Mouse (Mus musculus) MEL (cell line): ENCODE measurements at regions not wholly inside any gene's neighbourhood (a gene's known extent, or its start where the extent isn't known, plus 50 kb on each side); places are given as distances from the start of the nearest gene placed in this dataset.

Experiments used
- DNase-seq: peaks from one replicate; pipeline ENCODE4 v3.0.0; 2011; ENCODE audit warnings: low read depth, low spot score
- H3K27ac ChIP-seq: 2 replicates; pipeline ENCODE4 v1.5.1; 2012; ENCODE audit warnings: low read depth, mild to moderate bottlenecking, control low read depth, low read length, moderate library complexity; ENCODE audit not compliant: control insufficient read depth
- H3K27me3 ChIP-seq, 2 experiments: fragments of 150-350 bp in 1 of 2; sonication (generic) in 1 of 2; 2 replicates each; pipeline ENCODE4 v1.6.1; 2012; ENCODE audit warnings: low read length in 2 of 2, mild to moderate bottlenecking in 2 of 2, improper control_type of control experiment in 1 of 2, moderate library complexity in 1 of 2; ENCODE audit not compliant: insufficient read depth in 2 of 2, control insufficient read depth in 1 of 2
- H3K36me3 ChIP-seq, 2 experiments: 2 replicates each; pipeline ENCODE4 v1.6.1; 2012 to 2014; ENCODE audit warnings: low read length in 2 of 2, improper control_type of control experiment in 1 of 2, inconsistent platforms in 1 of 2, mild to moderate bottlenecking in 1 of 2; ENCODE audit not compliant: insufficient read depth in 2 of 2, control insufficient read depth in 1 of 2
- H3K4me1 ChIP-seq, 2 experiments: fragments of 150-350 bp in 1 of 2; sonication (generic) in 1 of 2; 2 replicates each; pipeline ENCODE4 v1.6.1; 2012; ENCODE audit warnings: low read length in 2 of 2, improper control_type of control experiment in 1 of 2, mild to moderate bottlenecking in 1 of 2; ENCODE audit not compliant: insufficient read depth in 2 of 2, control insufficient read depth in 1 of 2
- H3K4me3 ChIP-seq, 2 experiments: fragments of 150-350 bp in 1 of 2; sonication (generic) in 1 of 2; 2 replicates each; pipeline ENCODE4 v1.5.1; 2012; ENCODE audit warnings: low read depth in 2 of 2, low read length in 2 of 2, mild to moderate bottlenecking in 2 of 2, moderate library complexity in 2 of 2, control low read depth in 1 of 2, improper control_type of control experiment in 1 of 2; ENCODE audit not compliant: control insufficient read depth in 1 of 2, insufficient read depth in 1 of 2
- H3K79me2 ChIP-seq: 2 replicates; pipeline ENCODE4 v1.6.1; 2012; ENCODE audit warnings: mild to moderate bottlenecking, low read length, moderate library complexity; ENCODE audit not compliant: control insufficient read depth, poor library complexity, insufficient read depth
- H3K9ac ChIP-seq: 2 replicates; pipeline ENCODE4 v1.6.1; 2012; ENCODE audit warnings: low read depth, mild to moderate bottlenecking, control low read depth, low read length, moderate library complexity; ENCODE audit not compliant: control insufficient read depth, poor library complexity, severe bottlenecking
- H3K9me3 ChIP-seq: fragments of 150-350 bp; sonication (generic); replicated peaks from 2 replicates; pipeline ENCODE4 v1.6.1; 2012; ENCODE audit warnings: mild to moderate bottlenecking, low read length, improper control_type of control experiment, moderate library complexity; ENCODE audit not compliant: insufficient read depth
- BHLHE40 ChIP-seq: IDR thresholded peaks from 2 replicates; pipeline ENCODE4 v1.6.1; 2012; ENCODE audit warnings: low read depth, mild to moderate bottlenecking, inconsistent platforms, low read length, improper control_type of control experiment, borderline replicate concordance
- CTCF ChIP-seq, 3 experiments: IDR thresholded peaks in 2 of 3; conservative IDR thresholded peaks in 1 of 3; 2 replicates each; pipeline ENCODE4 v1.5.1; 2011 to 2012; ENCODE audit warnings: low read length in 3 of 3, low read depth in 2 of 3, mild to moderate bottlenecking in 2 of 3, improper control_type of control experiment in 1 of 3, inconsistent platforms in 1 of 3, mixed read lengths in 1 of 3, moderate library complexity in 1 of 3; ENCODE audit not compliant: control insufficient read depth in 1 of 3, insufficient read depth in 1 of 3, poor library complexity in 1 of 3, severe bottlenecking in 1 of 3
- E2F4 ChIP-seq: IDR thresholded peaks from 2 replicates; pipeline ENCODE4 v1.6.1; 2011; ENCODE audit warnings: low read depth, low read length, improper control_type of control experiment, borderline replicate concordance
- ELF1 ChIP-seq: IDR thresholded peaks from 2 replicates; pipeline ENCODE4 v1.6.1; 2014; ENCODE audit warnings: low read depth, mild to moderate bottlenecking, inconsistent platforms, low read length, improper control_type of control experiment, moderate library complexity
- EP300 ChIP-seq, 2 experiments: IDR thresholded peaks; 2 replicates each; pipeline ENCODE4 v1.6.1; 2011; ENCODE audit warnings: improper control_type of control experiment in 2 of 2, low read length in 2 of 2, low read depth in 1 of 2, mild to moderate bottlenecking in 1 of 2
- ETS1 ChIP-seq: IDR thresholded peaks from 2 replicates; pipeline ENCODE4 v1.6.1; 2012; ENCODE audit warnings: low read depth, mild to moderate bottlenecking, inconsistent platforms, low read length, improper control_type of control experiment, moderate library complexity
- GABPA ChIP-seq: IDR thresholded peaks from 2 replicates; pipeline ENCODE4 v1.6.1; 2012; ENCODE audit warnings: low read depth, mild to moderate bottlenecking, inconsistent platforms, low read length, improper control_type of control experiment, moderate library complexity
- GATA1 ChIP-seq: IDR thresholded peaks from 2 replicates; pipeline ENCODE4 v1.6.1; 2011; ENCODE audit warnings: low read depth, low read length, improper control_type of control experiment
- JUND ChIP-seq: IDR thresholded peaks from 2 replicates; pipeline ENCODE4 v1.6.1; 2011; ENCODE audit warnings: low read depth, mild to moderate bottlenecking, improper control_type of control experiment, low read length
- KAT2A ChIP-seq: conservative IDR thresholded peaks from 2 replicates; pipeline ENCODE4 v1.6.1; 2012; ENCODE audit warnings: low read depth, low read length, improper control_type of control experiment, inconsistent platforms
- MAZ ChIP-seq: IDR thresholded peaks from 2 replicates; pipeline ENCODE4 v1.6.1; 2012; ENCODE audit warnings: low read depth, mild to moderate bottlenecking, inconsistent platforms, low read length, improper control_type of control experiment
- MYB ChIP-seq: IDR thresholded peaks from 2 replicates; pipeline ENCODE4 v1.6.1; 2011; ENCODE audit warnings: mild to moderate bottlenecking, low read depth, low read length, improper control_type of control experiment
- MYC ChIP-seq: IDR thresholded peaks from 2 replicates; pipeline ENCODE4 v1.6.1; 2011; ENCODE audit warnings: low read depth, mild to moderate bottlenecking, low read length, improper control_type of control experiment, moderate library complexity
- POLR2AphosphoS2 ChIP-seq: IDR thresholded peaks from 2 replicates; pipeline ENCODE4 v1.6.1; 2011; ENCODE audit warnings: low read length, improper control_type of control experiment
- POLR2AphosphoS5 ChIP-seq: IDR thresholded peaks from 2 replicates; pipeline ENCODE4 v1.6.1; 2012; ENCODE audit warnings: low read depth, borderline replicate concordance, mild to moderate bottlenecking, inconsistent platforms, low read length, moderate library complexity, mixed read lengths
- RAD21 ChIP-seq: IDR thresholded peaks from 2 replicates; pipeline ENCODE4 v1.6.1; 2011; ENCODE audit warnings: mild to moderate bottlenecking, low read depth, low read length, improper control_type of control experiment
- RCOR1 ChIP-seq: IDR thresholded peaks from 2 replicates; pipeline ENCODE4 v1.6.1; 2012; ENCODE audit warnings: low read depth, mild to moderate bottlenecking, inconsistent platforms, low read length, improper control_type of control experiment
- SIN3A ChIP-seq: IDR thresholded peaks from 2 replicates; pipeline ENCODE4 v1.6.1; 2012; ENCODE audit warnings: low read length, improper control_type of control experiment, inconsistent platforms
- TAL1 ChIP-seq: IDR thresholded peaks from 2 replicates; pipeline ENCODE4 v1.6.1; 2012; ENCODE audit warnings: mild to moderate bottlenecking, inconsistent platforms, low read length, moderate library complexity, mixed read lengths
- TCF12 ChIP-seq: IDR thresholded peaks from 2 replicates; pipeline ENCODE4 v1.6.1; 2014; ENCODE audit warnings: low read depth, mild to moderate bottlenecking, inconsistent platforms, low read length, improper control_type of control experiment, moderate library complexity
- UBTF ChIP-seq: IDR thresholded peaks from 2 replicates; pipeline ENCODE4 v1.6.1; 2012; ENCODE audit warnings: low read depth, mild to moderate bottlenecking, inconsistent platforms, low read length, improper control_type of control experiment, moderate library complexity, borderline replicate concordance; ENCODE audit not compliant: insufficient read depth
- USF1 ChIP-seq: IDR thresholded peaks from 2 replicates; pipeline ENCODE4 v1.6.1; 2014; ENCODE audit warnings: low read depth, mild to moderate bottlenecking, inconsistent platforms, low read length, improper control_type of control experiment, moderate library complexity
- USF2 ChIP-seq, 2 experiments: IDR thresholded peaks; 2 replicates each; pipeline ENCODE4 v1.6.1; 2011 to 2012; ENCODE audit warnings: improper control_type of control experiment in 2 of 2, low read length in 2 of 2, borderline replicate concordance in 1 of 2, inconsistent platforms in 1 of 2, low read depth in 1 of 2, mild to moderate bottlenecking in 1 of 2; ENCODE audit not compliant: insufficient read depth in 1 of 2
- ZC3H11A ChIP-seq: IDR thresholded peaks from 2 replicates; pipeline ENCODE4 v1.6.1; 2012; ENCODE audit warnings: low read depth, mild to moderate bottlenecking, inconsistent platforms, low read length, improper control_type of control experiment
- ZNF384 ChIP-seq: IDR thresholded peaks from 2 replicates; pipeline ENCODE4 v1.6.1; 2012; ENCODE audit warnings: low read depth, mild to moderate bottlenecking, inconsistent platforms, low read length, improper control_type of control experiment

DNA sequence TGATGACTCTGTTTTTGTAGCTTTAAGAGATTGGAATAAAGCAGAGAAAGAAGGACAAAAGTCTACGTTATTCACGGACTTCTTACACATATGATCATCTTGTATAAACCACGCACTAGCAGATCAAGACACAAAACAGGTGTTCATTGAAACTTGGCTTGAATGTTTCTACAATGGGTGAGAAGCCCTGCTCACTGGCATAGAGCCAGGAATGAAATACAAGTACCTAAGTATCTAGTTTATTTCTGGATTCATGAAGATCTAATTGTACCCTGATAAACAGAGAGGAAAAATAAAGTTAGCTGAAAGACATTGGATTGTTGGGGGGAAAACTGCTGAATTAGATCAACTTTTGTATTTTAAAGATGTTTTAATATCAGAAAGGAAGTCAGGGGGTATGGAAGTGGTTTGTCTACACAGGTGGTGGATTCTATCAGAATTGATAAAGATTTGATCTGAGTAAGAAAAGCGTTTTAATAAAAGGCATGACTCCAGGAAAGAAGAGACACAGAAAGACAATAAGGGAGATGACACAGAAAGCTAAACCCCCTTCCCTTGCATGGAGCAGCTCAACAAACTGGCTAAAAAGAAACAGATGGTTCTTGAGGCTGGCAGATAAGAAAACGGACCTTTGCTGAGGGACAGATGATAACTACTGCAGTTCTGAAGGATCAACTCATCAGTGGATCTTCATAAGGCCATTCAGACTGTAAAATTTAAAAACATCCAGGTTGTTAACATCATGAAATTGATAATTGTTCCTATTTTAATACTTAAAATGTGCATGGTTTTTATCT, 777.9 kb upstream of the Foxg1 start:
- no peaks in the 10 kb centered on the region for H3K9me3 ChIP-seq
- H3K36me3 ChIP-seq: peaks cover 0 to 21% of the 10 kb centered on the region in 2 experiments; a peak in 2 of 4 replicates
- H3K4me1 ChIP-seq: peaks cover 7 to 16% of the 10 kb centered on the region in 2 experiments; a peak in 3 of 4 replicates
- H3K27me3 ChIP-seq: no peaks in the 10 kb centered on the region
- H3K9ac ChIP-seq: no peak overlapping the region
- TF ChIP-seq MAZ (no peak), BHLHE40 (no peak), POLR2AphosphoS5 (no peak), MYB (peak; percentile 85), MYC (no peak), ETS1 (peak; percentile 76; the same call in 1 of the 2 replicates), ZNF384 (no peak), ELF1 (peak; percentile 24; the same call in 1 of the 2 replicates), ZC3H11A (no peak), RCOR1 (peak; percentile 58), GABPA (no peak), TCF12 (peak; percentile 92), SIN3A (0 out of 2 replicates have a peak, but pooled peaks have one; percentile 6), UBTF (no peak), RAD21 (no peak), JUND (no peak), KAT2A (no peak), USF2 (IDR thresholded peaks at IDR 0.05; ENCODE audit: borderline replicate concordance in 1 of 2, insufficient read depth in 1 of 2, low read depth in 1 of 2, low read length in 2 of 2) (no peak), GATA1 (peak; percentile 87), E2F4 (no peak), CTCF (IDR thresholded peaks at IDR 0.05 in 2 of 3, conservative IDR thresholded peaks at IDR 0.05 in 1 of 3; ENCODE audit: control insufficient read depth in 1 of 3, insufficient read depth in 1 of 3, low read depth in 2 of 3, low read length in 3 of 3, poor library complexity in 1 of 3, severe bottlenecking in 1 of 3) (no peak), USF1 (no peak), EP300 (IDR thresholded peaks at IDR 0.05; ENCODE audit: low read depth in 1 of 2, low read length in 2 of 2) (peak; percentile 91 to 94), POLR2AphosphoS2 (no peak), TAL1 (peak; percentile 70)
- no peaks in the 10 kb centered on the region for H3K79me2 ChIP-seq
- H3K27ac ChIP-seq: peak overlapping the region; percentile 75
- DNase-seq: peak; percentile 65
- H3K4me3 ChIP-seq: peak overlapping the region in 1 of 2 experiments; percentile 16; a peak in 1 of 4 replicates
